Mouse (Mus musculus): ENCODE results near the gene Ackr2.

Gene Ackr2

DNA sequence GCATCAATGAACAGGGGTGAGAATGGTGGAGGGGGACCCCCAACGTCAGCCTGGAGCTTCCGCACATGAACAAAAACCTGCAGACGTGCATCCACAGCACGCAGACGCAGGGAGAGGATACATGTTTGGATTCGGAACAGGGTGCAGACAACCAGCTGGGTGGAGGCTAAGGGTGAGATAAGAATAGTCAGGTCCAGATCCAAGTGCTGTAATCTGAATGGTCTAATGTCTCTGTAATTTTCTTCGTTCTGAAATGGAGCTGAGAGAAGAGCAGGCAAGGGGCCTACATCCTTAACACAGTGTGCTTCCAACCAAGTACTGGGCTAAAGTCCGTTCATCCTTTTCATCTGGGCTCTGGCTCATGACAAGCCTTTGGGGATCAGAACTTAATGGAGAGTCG, 6.9 kb upstream of the Ackr2 start:
- no peak for DNase-seq (ENCODE audit: low spot score)

DNA sequence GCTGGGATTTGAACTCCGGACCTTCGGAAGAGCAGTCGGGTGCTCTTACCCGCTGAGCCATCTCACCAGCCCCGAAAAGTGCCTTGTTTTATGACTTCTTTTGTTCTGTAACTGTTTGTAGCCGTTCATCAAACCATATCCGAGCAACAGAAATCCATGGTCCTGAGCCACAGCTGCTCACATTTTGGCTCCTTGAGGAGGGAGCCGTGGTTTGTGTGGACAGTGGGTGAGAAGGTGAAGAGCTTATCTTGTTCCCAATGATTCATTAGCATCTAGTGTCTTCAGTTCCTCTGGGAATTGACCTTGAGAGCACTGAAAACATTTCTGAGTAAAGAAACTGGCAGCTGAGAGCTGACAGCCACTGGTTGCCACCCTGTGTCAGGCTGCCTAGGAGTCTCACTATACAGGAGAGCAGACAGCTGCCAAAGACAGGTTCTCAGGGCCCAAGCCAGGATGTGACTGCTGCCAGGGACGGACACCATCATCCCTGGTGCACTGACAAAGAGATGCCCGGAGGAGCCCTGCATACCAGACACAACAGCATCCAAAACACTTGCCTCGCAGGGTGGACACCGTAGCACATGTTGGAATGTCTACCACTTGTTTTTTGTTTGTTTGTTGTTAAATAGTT, 6.0 kb upstream of the Ackr2 start:
- DNase-seq (ENCODE audit: low spot score) = no peak

DNA sequence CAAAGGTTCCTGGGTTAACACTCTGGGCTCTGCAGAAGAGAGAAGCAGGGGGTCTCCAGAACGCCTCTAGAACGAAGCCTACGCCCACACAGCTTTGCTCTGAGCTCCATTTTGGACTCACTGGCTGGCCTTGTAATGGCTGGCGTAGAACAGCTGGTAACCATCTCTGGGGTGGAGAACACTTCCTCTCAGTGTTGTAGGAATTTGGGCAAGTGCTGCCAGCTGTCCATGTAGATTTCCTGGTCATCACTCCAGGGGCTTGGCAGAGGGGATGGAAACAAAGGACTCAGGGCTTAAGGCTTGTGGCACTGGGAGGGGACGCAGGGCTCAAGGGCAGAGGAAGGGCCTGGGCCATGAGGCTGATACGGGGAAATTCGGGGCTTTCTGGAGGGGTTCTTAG, 3.7 kb upstream of the Ackr2 start:
- no peak for DNase-seq (ENCODE audit: low spot score)

DNA sequence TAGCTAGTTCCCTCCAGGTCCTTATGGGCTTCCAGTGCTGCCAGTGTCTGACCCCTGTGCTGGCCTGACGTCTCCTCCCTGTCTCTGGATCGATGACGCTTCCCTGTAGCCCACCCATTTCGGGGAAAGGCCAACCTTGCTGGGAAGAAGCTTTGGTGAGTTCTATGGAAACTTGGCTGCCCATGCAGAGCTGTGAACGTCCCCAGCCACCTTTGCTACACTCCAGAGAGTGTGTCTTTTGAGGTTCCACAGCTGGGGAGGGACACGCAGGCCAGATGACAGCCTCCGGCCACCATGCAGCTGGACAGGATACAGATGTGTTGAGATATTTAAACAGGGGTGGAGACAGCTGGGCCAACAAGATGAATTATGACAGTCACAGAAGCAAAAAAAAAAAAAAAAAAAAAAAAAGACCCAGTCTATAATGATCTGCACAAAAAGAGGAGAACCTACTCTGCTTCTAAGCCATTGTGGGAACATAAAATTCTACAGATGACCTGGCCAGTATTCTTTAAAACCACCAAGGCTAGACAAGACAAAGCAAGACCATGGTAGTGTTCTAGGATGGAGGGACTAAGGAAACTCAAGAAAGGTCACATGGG, 2.7 kb upstream of the Ackr2 start:
- DNase-seq (ENCODE audit: low spot score) = no peak

DNA sequence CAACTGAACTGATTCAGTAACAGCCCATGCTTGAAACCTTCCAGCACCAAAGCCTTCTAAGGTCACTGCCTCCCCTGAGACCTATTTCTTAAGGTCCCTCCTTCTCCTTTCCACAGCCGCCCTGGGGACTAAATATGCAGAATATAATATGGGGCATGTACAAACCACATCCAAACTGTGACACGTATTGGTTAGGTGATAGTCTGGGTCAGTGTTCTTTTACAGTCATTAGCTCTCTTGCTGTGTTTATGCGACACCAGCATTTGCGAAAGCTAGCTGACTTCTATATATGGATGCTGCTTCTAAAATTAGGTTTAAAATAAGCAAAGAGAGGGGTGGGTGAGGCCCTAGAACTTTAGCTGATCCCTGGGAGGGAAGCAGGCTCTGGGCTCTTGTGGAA, 1.3 kb upstream of the Ackr2 start:
- no peak for DNase-seq (ENCODE audit: low spot score)

DNA sequence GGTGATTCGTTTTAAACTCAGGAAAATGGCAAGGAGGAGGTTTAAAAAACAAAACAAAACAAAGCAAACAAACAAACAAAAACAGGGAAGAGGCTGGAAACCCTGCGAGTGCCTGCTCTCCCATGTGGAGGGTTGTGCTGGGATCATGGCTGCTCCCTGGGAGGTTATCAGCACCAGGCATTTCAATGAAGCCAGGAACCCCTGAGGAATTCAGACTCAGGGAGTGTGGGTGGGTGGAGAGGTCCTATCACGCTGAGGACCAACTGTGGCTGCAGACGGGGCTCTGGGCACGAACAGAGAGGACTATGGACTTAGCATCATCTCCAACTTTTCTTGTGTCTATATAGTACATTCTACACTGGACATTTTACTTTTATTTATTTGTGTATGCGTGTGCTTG, 1.2 kb downstream of the Ackr2 start:
- DNase-seq (ENCODE audit: low spot score) = no peak

DNA sequence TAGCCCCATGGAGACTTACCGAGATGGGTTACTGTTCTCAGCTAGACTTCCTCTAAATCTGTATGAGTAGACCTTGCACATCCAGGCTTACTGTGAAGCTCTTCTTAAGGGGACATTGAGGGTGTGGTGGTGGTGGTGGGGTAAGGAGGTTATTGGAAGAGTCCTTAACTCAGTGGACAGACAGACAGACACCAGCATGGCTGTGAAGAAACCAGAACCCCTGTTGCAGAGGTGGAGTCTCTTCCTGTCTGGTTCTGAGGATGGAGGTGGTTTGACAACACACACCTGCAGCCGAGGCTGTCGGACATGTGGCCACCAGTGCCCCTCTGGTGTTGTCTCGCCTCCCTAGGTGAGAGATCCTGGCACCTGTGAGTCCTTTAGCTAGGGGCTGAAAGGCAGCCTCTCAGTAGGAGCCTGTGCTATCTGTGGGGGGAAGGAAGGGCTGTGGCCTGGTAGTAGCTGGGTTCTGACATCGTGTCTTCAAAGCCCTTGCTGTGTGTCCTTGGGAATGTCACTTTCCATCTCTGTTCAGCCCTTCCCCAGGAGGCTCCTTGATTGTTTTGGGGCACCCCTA, 2.2 kb downstream of the Ackr2 start:
- DNase-seq (ENCODE audit: low spot score) = no peak

DNA sequence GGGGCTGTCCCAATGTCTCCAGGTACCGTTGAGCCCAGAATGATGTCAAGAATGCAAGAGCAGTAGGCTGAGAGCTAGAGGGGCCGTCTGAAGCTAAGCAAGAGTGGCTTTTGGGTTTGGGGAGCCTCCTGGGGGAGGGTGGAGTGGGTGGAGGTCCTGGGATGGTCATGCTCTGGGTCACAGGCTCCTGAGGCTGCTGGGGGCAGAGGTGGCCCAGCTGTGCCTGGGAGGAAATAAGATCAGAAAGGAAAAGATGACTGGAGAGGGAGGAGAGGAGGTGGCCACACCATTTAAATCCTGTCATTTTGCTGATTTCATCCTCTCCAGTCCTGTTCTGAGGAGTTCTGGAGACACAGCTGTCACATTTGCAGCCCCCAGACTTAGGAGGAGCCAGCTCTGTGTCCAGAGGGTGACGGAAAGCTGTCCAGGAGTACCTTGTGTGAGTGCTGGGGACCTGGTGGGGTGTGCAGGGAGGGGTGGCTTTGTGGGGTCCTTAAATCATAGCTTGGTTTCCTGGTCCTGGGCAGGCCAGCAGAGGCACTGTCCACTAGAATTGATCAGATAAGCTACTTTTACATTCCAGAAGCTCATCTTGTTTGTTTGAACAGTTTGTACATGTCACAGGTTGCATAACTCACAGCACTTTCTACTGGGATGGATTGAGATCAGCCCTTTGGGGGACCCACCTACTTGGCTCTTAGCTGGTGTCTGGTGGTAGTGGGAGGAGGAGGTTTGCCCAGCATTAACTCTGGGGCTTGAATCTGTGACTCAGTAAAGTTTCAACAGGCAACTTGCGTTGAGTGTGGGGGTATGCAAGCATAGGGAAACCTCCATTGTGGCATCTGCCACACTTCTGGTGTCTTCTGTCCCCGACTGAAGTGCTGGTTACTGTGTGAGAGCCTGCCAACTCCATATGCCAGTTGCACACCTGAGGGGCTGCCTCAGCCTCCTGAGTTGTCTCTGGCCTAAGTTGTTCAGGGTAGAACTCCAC, 3.9 kb downstream of the Ackr2 start:
- DNase-seq (ENCODE audit: low spot score) = no peak

DNA sequence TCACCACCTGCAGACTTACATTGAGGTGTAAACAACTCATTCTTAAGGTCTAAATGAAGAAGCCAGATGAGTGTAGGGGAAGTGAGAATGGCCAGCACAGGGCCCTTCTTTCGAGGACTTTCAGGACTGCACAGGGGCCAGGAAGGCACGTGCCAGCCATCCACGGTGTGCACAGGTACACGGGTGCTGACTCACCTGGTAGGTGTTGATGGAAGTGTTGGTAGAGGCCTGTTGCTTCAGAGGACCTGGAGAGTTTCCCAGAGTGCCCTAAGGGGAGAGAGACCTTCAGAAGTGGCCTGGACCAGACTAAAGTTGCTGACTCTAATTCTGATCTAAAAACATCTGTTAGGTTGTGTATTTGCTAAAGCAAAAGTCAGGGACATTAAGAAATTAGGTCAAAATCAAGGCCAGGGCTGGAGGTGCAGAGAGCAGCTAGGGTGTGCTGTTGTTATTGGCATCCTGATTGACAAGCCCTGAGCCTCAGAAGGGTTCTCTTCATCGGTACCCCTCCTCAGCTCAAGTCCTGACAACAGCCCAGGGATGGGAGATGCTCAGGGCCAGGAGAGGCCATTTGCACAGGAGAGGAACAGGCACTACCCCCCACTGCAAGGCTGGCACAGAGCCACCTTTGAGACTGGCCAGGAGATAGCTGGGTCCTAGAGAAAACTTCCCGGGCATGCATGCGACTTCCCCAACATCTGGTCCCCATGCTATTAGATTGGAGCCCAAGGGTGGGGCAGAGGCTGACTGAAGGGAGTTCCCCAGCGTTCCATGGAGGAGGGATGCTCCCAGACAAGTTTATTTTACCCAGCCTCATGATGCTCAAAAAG, 5.5 kb downstream of the Ackr2 start:
- DNase-seq (ENCODE audit: low spot score) = no peak

DNA sequence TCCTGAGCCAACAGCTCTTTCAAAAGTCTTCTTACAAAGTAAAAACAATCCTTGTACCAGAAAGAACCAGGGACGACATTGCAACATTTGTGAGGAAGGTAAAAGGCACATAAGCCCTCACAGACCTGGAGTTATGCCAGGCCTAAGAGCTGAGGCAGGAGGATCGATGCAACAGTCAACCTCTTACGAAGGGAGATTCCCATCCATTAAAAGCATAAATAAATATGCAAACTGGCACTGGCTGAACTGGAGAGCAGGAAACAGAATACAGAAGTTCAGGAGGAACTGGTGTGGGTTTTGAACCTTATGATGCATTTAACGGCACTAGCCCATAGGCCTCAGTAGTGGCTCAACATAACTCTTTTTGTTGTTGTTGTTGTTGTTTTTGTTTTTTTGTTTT, 6.2 kb downstream of the Ackr2 start:
- no peak for DNase-seq (ENCODE audit: low spot score)

DNA sequence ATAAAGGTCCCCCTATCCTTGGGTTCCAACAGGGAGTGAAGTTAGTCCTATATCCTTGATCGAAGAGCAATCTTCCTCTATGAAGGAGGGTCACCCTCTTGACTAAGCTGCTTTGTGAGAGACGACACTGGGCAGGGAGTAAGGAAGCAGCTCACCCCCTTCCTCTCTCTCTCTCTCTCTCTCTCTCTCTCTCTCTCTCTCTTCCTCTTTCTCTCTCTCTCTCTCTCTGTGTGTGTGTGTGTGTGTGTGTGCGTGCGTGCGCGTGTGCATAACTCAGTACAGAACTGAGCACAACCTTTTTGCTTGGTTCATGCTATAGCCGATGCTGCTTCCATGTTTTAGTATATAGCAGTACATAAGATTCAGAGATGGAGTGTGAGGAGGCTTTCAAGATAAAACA, 6.8 kb downstream of the Ackr2 start:
- DNase-seq (ENCODE audit: low spot score) = no peak

DNA sequence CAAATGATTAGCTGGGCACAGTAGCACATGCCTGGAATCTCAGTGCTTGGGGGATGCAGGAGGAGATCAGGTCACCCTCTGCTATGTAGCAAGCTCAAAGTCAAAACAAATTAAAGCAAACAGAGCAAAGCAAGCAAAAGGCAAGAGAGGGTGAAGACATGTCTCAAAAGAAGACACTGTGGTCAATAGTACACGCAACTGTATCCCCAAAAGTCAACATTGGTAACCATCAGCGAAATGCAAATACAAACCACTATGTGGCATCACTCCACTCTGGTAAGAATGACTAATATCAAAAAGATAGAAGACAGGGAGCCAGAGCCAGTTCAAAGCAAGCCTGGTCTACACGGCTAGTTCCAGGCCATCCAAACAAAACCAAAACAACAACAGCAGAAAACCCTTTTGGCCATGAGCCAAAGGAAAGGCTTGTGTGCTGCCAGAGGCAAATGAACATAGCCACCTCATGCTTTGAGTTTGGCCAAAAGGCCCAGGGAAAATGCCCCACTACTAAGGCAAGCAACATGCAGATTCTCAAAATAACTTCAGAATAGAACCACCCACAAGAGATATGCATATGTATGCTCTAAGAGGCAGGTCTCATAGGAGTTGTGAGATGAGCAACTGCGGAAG, 7.5 kb downstream of the Ackr2 start:
- no peak for DNase-seq (ENCODE audit: low spot score)

DNA sequence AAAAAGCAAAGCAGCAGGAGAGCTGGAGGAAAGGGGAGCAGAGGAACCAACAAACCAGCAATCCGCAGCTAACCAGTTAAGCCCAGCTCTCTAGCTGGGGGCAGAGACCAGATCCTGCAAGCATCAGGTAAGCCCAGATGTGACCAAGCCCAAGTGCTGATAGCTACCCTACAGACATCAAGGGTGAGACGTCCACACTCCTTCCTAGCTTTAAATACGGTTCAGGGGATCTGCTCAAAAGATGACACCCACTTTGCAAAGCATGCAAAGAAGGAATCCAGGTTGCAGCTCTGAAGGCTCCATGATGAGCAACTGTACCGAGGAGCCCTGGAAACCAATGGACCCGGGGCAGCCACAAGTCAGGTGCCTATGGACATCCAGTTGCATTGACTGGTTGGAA, 8.3 kb downstream of the Ackr2 start:
- DNase-seq (ENCODE audit: low spot score) = no peak

DNA sequence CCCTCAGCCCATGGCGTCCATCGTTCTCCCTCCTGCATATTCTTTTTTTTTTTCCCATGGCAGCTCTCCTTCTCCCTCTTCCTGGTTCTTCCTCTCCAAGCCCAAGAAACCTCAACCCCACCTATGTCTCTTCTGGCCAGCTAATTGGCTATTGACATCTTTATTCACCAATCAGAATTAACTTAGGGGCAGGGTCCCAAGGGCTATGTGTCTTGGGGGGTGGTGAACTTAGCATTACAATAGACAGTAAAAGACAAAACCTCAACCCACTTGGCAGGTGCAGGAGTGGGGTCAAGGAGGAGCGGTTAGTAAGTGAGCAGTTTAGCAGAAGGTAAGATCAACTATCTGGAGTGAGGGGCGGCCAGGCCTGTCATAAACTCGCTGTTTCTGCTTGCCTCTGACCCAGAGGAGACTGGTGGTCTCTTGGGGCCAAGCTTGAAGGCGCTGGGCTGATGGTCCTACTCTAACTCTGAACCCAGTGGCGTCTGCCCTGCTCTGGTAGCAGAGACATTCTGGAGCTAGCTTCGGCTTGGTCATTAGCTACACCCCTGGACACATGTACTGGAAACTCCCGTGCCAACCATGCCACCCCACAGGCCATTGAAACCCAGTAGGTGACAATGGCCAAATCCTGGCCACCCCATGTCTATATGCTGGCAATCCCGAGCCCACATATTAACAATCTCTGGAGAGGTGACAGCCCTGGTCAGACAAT, 9.4 kb downstream of the Ackr2 start:
- no peak for DNase-seq (ENCODE audit: low spot score)

DNA sequence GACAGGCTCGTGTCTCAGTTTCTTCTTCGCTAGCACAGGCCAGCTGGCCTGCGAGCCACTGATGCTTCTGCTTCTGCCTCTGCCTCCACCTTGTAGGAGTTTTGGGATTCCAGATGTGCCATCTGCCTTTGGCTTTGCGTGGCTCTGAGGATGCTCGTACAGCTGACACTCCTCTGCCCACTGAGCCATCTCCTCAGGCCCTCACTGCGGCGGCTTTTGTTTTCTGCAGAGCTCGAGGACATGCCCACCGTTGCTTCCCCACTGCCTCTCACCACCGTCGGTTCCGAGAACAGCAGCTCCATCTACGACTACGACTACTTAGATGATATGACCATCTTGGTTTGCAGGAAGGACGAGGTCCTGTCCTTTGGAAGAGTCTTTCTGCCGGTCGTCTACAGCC, 10.2 kb downstream of the Ackr2 start:
- DNase-seq (ENCODE audit: low spot score) = no peak

DNA sequence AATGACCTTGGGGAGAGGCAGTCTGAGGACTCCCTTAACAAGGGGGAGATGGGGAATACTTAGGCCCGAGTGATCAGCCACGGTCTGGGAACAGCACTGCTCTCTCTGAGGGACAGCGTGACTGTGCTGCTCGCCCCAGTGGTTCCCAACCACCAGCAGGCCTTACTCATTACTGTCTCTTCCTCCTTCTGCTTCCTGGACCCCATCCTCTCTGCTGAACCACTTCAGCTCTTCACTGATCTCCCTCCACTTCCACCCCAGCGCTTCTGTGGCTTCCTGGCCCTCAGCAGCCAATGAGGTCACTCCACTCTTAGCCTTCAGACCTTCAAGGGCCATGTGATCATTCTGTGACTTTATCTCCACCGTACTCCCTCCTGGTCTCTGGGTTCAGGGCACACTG, 11.5 kb downstream of the Ackr2 start:
- no peak for DNase-seq (ENCODE audit: low spot score)

DNA sequence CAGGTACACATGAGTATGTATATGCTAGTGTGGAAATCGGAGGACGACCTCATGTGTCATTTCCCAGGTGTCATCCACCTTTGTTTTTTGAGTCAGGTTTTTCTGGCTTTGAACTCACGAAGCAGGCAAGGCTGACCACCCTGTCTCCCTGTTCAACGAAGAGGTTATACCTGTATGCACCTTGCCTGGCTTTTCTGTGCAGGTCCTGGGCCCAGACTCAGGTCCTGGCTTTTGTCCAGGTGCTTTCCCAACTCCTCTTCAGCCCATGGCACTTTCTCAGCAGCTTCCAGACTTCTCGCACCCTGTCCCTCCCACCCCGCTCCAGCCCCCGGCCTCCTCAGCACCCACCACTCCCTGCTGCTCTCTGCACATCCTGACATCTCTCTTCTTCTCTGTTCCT, 13.0 kb downstream of the Ackr2 start:
- no peak for DNase-seq (ENCODE audit: low spot score)

DNA sequence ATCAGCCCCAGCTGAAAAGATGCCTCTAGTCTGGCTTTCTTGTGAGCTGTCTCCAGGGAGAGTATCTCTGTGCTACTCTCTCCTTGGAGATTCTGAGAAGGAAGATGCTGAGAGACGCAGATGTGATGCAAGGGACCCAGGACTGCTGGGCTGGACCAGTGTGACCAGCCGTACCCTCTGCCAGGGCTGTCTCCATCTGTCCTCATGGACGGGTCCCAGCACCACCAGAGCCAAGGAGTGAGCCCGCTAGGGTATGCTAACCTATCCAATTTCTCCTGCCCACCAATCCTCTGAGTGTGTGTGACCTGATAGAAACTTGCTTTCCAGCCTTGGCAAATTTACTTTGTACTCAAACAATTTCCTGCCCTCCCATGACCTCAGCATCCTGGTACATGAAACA, 14.6 kb downstream of the Ackr2 start:
- DNase-seq (ENCODE audit: low spot score) = no peak

DNA sequence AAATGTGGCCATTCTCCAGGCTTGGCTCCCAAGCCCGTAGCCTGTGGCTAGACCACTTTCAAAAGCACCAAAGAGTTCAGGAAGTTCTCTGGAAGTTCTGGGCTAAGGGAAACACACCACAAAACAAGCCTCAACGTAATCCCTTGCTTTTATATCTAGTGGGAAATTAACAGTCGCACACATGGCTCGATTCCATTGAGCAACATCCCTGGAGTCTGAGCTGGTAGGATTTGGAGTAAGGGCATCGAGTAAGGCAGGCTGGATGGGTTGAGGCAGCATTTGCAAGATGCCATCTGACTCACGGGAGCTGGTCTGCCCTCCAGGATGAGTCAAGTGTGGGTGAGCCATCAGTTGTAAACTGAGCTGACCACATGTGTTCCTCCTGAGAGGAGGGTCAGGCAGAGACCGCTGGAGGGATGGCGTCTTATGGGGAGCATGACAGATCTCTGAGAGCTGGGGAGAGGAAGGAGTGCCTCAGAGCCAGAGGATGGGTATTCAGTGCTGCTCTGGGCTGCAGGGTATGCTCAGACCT, 16.1 kb downstream of the Ackr2 start:
- DNase-seq (ENCODE audit: low spot score) = no peak

DNA sequence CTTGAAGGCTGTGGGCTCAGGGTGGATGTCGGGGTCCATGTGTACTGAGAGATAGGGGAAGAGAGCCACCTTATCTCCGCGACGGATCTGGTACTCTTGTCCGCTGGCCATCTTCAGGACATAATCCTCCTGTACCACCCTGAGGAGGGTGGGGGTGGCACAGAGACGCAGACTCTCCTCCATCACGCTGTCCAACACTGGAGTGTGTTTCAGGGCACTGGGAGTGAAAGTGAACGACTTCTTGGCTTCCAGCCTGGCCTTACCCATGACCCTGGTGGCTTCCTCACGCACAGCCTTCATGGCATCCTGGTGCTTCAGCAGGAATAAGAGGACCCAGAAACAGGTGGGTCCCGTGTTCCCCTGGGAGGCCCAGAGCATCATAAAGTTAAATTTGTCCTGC, 16.9 kb downstream of the Ackr2 start:
- DNase-seq (ENCODE audit: low spot score) = no peak

DNA sequence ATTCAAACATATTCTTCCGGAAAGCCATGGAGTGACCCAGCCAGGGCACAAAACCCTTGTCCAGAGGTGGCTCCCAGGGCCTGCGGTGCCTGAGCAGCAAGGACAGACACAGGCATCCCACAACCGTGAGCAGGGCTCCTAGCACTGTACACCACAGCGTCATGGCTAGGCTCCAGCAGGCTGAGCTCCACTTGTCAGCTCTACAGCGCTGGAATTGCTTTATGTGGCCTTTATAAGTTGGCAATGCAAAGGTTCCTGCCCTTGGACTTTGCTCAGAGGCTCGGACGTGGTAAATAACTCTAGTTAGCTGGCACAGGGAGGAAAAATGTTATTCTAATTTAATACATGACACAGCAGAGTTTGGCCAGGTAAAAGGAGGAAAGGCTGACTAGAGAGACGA, 17.9 kb downstream of the Ackr2 start, which contains the start of gene Cyp8b1:
Cyp8b1 (minus strand) TSS at position 204 of the 400 bp plus-strand sequence.
- no peak for DNase-seq (ENCODE audit: low spot score)
